Mouse (Mus musculus) gastrocnemius, postnatal 14 days (tissue): ENCODE measurements around the gene Imp4. TPM values are rescaled to one million over a fixed set of nuclear protein-coding genes. Genes with fewer than 3 reads are reported as not detected.

Experiments used
- microRNA-seq, 2 experiments: library from miRNA; unstranded; fragments of <30 nt; microRNA quantifications; one replicate each; pipeline ENCODE4 v1.2.0; 2021
- total RNA-seq, 2 experiments: library from RNA; stranded (reverse); gene quantifications; 2 replicates each; pipeline ENCODE4 v1.2.3; 2021

Imp4 gene
- total RNA-seq, 2 experiments from 2014 or later, result 15.2 to 15.7 TPM

Small RNA genes within 50 kb of the gene (microRNA-seq; reads per million reads assigned to microRNA genes)
- 0 reads per million in 2 experiments for gene Mir5103

Other genes with a start within 250 kb of the Imp4 start
- gene Ccdc115, start 179 bp upstream of the Imp4 start, total RNA-seq, result 10 to 100 TPM; 11.3 to 13.0 TPM
- gene Ptpn18, start 19.9 kb downstream of the Imp4 start, total RNA-seq, result 1 to 10 TPM; 2.6 to 3.1 TPM
- not detected for gene Prss39, start 58.6 kb downstream of the Imp4 start, total RNA-seq
- not detected for gene Cfc1, start 95.8 kb downstream of the Imp4 start, total RNA-seq
- gene Prss40, start 121.1 kb downstream of the Imp4 start, total RNA-seq, result not detected
- gene Amer3, start 139.8 kb downstream of the Imp4 start, total RNA-seq, result not detected